Mouse (Mus musculus): ENCODE measurements around the gene Nol11.

DNA sequence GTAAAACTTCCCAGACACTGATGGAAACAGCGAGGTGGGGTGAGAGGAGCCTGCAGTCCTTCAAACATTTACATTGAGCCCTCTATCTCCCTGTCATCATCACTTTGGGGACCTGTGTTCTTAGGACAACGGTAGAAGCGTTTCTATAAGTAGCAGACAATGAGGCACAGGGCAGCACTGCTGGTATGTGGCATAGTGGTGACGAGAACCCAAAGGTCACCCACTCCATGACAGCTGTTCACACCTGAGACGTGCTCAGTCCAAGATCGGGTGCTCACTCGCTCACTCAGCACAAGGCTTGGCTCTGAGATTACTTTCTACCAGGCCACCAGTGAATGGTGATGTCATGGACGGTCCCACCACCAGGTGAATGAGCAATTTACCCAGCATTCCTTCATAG is 5.4 kb downstream of the Nol11 start:
- TF ChIP-seq TAL1 (conservative IDR thresholded peaks at IDR 0.05; ENCODE audit: low read depth, low read length): no peak
- TF ChIP-seq CTCF (IDR thresholded peaks at IDR 0.05; ENCODE audit: low read depth, low read length): no peak
- no peak for TF ChIP-seq POLR2AphosphoS5 (IDR thresholded peaks at IDR 0.05; ENCODE audit: insufficient replicate concordance, low read depth, low read length)
- no peak for TF ChIP-seq GATA1 (IDR thresholded peaks at IDR 0.05; ENCODE audit: borderline replicate concordance, low read length)
- no peak for TF ChIP-seq GATA2 (IDR thresholded peaks at IDR 0.05; ENCODE audit: borderline replicate concordance, low read depth, low read length)

Measured in G1E (cell line).